Mouse (Mus musculus) ovary, postnatal 36 days (tissue): ENCODE measurements at regions not wholly inside any gene's neighbourhood (a gene's known extent, or its start where the extent isn't known, plus 50 kb on each side); places are given as distances from the start of the nearest gene placed in this dataset.

ENCODE experiments used
- DNase-seq: peaks from one replicate; pipeline ENCODE4 v3.0.0; 2022; ENCODE audit warnings: low spot score, mixed read lengths

- DNase-seq, result peak; percentile 24
Measured at GRCm38 (mm10) chr9:99800076-99800475, 75.9 kb downstream of the Sox14 start.

- DNase-seq, result peak; percentile 27
Measured at GRCm38 (mm10) chr9:99799387-99800021, 76.5 kb downstream of the Sox14 start.

DNA sequence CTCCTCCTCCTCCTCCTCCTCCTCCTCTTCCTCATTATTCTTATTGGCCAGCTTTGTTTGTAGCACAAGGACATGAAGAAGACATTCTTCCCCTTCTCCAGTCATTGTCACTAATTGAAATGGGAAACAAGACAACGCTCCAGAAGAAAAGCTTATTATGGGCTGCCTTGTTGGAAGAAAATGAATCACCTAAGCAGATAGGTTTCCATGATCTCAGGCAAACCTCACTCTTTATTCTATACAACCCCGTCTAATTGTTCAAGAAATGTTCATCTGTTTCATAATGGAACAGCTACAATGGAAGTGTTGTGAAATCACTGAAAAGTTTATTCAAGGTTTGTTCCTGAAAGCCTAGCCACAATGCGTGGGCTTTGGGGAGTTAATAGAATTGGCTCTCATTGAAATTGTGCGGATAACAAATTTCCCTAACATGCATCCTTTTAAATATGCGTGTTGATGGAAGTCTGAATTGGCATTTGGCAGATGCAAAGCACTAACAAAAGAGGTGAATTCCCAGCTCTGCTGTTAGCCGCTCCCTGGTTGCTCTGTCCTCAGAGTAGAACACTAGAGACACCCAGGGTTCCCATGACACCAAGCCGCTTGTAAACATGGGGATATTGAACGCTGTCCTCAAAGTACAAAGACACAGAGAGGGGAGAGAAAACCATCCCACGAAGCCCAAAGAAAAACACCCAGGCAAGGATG, 78.8 kb downstream of the Sox14 start:
- DNase-seq, result no peak

GRCm38 (mm10) chr9:99792700-99793099, 75.6 kb upstream of the Cldn18 start:
- DNase-seq, result no peak

DNA sequence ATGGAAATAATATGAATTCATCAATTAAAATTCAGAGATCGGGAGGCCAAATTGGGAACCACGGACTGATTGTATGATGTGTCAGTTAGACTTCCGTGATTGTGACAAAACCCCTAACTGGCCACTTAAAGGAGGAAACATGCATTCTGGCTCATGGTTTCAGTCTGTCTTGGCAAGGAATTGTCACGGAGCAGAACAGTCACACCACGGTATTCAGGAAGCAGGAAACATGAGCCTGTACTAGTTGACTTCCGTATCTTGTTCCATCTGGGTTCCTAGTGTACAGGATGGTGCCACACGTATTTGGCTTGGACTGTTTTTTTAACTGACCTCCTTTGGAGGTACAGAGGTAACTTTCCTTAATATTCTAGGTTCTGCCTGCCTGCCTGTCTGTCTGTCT, 69.8 kb upstream of the Cldn18 start:
- no peak for DNase-seq

- no peak for DNase-seq
Measured at GRCm38 (mm10) chr9:99783156-99783555, 66.1 kb upstream of the Cldn18 start.

DNA sequence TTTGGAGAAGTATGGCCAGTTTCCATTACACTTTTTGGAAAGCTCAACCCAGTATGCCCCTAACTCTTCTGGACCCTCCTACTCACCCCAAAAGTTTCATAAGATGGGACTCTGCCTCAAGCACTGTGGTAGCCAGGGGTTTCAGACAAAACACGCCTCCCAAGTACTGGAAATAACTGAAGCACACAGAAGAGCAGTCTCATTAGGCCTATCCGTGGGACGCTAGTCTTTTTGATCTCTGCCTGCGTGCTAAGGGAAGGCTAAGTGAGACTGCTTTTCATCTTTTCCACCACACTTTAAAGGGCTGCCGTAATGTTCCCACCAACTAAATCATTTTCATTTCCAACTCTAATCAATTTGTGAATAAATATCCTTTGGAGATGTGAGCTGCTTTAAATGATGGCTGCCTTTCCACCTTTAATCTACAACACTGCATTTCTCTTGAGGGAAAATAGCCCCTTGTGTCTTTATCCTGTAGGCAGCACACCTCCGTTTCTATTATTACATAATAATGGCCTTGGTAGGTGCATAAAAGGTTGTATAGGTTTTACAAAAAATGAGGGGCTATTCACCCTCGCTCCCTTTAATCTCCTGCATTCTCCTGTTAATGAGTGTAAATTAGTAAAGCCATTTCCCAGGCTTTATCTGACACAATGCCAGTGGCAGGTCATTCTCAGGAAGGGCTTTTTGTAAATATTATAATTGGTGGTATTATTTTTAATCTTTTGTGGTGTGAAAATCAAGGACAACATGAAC, 65.5 kb upstream of the Cldn18 start:
- DNase-seq, result no peak

DNA sequence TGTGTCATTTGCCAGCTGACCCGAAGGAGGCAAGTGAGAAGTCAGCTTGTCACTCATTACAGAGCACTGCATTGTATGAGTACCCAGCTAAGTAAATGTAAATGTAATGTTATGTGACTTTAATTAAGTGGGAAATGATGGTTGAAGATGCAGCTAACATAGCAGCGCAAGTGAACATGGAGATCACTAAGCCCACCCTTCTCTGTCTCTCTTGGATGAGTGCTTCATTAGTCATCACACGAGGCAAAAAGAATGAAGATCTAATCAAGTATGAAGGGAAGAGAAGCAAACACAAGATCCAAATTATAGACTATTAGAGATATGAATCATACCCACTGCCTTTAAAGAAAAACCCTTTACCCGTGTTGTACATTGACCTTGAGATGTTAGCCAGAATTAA, 61.8 kb upstream of the Cldn18 start:
- no peak for DNase-seq

- no peak for DNase-seq
Measured at GRCm38 (mm10) chr9:99770696-99771095, 53.6 kb upstream of the Cldn18 start.
